Mouse (Mus musculus) erythroid progenitor cell, adult 5-6 weeks (primary cell): ENCODE results near the gene Gm20388. TPM values are rescaled to one million over a fixed set of nuclear protein-coding genes. Genes with fewer than 3 reads are reported as not detected.
A peak's percentile ranks its signal among the peaks of the same experiment; 100 is the strongest.

Experiments used
- ATAC-seq: replicated peaks from 2 replicates; pipeline ENCODE4 v1.8.0; 2016; ENCODE audit warnings: moderate number of reproducible peaks, mild to moderate bottlenecking, moderate TSS enrichment, inconsistent platforms; ENCODE audit not compliant: poor library complexity, low FRiP score, severe bottlenecking
- total RNA-seq, 2 experiments: library from RNA; stranded (forward) in 1 of 2; stranded (reverse) in 1 of 2; fragments of 150-400 nt in 1 of 2; fragments of 186-747, 209-891 nt in 1 of 2; gene quantifications; 2 replicates each; pipeline versions ENCODE4 v1.2.3 to v1.2.4; 2015 to 2017; ENCODE audit warnings: low replicate concordance in 2 of 2

The Gm20388 gene
- total RNA-seq, 2 experiments from 2014 or later: 4.2 TPM; not detected in 1

GRCm38 (mm10) chr8:122719500-122720065 is 2808.9 kb downstream of the Gm20388 start:
- peak; percentile 64 for ATAC-seq

- peak; percentile 62 for ATAC-seq
Observed at GRCm38 (mm10) chr8:122720070-122720729, 2809.6 kb downstream of the Gm20388 start.

- ATAC-seq: peak; percentile 37
Observed at GRCm38 (mm10) chr8:122720811-122721640, 2810.4 kb downstream of the Gm20388 start.

GRCm38 (mm10) chr8:122725187-122725586 is 2814.5 kb downstream of the Gm20388 start:
- ATAC-seq: no peak

- ATAC-seq: no peak
Observed at GRCm38 (mm10) chr8:122726789-122727188, 2816.1 kb downstream of the Gm20388 start.

GRCm38 (mm10) chr8:122727412-122727811 is 2816.8 kb downstream of the Gm20388 start:
- ATAC-seq: no peak

GRCm38 (mm10) chr8:122728630-122729029 is 2818.0 kb downstream of the Gm20388 start:
- no peak for ATAC-seq

- no peak for ATAC-seq
Observed at GRCm38 (mm10) chr8:122735110-122735509, 2824.5 kb downstream of the Gm20388 start.

GRCm38 (mm10) chr8:122735542-122736473 is 2825.2 kb downstream of the Gm20388 start:
- ATAC-seq: peak; percentile 76

GRCm38 (mm10) chr8:122736623-122737022 is 2826.0 kb downstream of the Gm20388 start:
- no peak for ATAC-seq

GRCm38 (mm10) chr8:122737071-122737470 is 2826.4 kb downstream of the Gm20388 start:
- ATAC-seq: no peak

- no peak for ATAC-seq
Observed at GRCm38 (mm10) chr8:122737886-122738285, 2827.2 kb downstream of the Gm20388 start.

- ATAC-seq: no peak
Observed at GRCm38 (mm10) chr8:122739102-122739725, 2828.6 kb downstream of the Gm20388 start.

- ATAC-seq: no peak
Observed at GRCm38 (mm10) chr8:122742471-122742870, 2831.8 kb downstream of the Gm20388 start.

- ATAC-seq: no peak
Observed at GRCm38 (mm10) chr8:122745022-122745749, 2834.5 kb downstream of the Gm20388 start.

GRCm38 (mm10) chr8:122745750-122746275 is 2835.2 kb downstream of the Gm20388 start:
- ATAC-seq: no peak

GRCm38 (mm10) chr8:122746439-122746838 is 2835.8 kb downstream of the Gm20388 start:
- no peak for ATAC-seq

GRCm38 (mm10) chr8:122747825-122748224 is 2837.2 kb downstream of the Gm20388 start:
- ATAC-seq: no peak
